Mouse (Mus musculus) thymus, postnatal 36 days (tissue): ENCODE data around the gene Sf1.

Experiments used
- DNase-seq, 2 experiments: peaks; one replicate each; pipeline ENCODE4 v3.0.0; 2022; ENCODE audit warnings: mixed read lengths in 2 of 2

Sf1 gene

DNA sequence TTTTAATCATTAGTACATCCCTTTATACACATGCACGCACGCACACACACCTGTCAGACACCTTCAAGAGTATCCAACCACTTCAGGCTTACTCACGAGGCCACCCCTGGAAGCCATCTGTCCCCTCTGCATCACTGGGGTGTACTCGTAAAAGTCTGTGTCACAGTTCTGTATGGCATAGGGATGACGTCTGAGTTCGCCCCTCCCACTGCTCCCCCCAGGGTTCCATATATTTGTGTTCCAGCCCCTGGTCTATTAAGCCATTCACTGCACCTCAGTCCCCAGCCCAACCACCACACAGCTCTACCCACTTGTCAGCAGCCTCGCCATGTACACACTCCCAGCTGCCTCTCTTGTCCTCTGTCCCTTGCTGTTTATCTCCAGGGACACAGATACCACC lies 58.5 kb downstream of the Sf1 start:
- no peak for DNase-seq

DNA sequence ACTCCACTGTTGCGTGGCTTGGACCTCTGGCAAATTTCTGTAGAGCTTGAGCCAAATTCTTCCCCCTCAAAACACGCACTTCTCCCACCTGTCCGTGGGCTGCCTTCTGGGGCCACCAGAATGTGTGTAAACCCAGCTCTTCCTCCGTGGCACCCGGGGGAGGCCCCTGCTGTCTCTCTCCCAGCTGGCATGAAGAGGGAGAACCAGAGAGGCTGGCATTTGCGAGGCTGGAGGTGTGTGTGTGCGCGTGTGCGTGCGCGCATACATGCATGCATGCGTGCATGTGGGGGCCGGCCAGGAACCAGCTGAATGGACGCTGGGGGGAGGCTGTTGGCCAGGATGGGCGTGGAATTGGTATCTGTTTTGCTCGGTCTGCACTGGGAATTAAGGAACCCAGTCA lies 59.8 kb downstream of the Sf1 start:
- DNase-seq: no peak

DNA sequence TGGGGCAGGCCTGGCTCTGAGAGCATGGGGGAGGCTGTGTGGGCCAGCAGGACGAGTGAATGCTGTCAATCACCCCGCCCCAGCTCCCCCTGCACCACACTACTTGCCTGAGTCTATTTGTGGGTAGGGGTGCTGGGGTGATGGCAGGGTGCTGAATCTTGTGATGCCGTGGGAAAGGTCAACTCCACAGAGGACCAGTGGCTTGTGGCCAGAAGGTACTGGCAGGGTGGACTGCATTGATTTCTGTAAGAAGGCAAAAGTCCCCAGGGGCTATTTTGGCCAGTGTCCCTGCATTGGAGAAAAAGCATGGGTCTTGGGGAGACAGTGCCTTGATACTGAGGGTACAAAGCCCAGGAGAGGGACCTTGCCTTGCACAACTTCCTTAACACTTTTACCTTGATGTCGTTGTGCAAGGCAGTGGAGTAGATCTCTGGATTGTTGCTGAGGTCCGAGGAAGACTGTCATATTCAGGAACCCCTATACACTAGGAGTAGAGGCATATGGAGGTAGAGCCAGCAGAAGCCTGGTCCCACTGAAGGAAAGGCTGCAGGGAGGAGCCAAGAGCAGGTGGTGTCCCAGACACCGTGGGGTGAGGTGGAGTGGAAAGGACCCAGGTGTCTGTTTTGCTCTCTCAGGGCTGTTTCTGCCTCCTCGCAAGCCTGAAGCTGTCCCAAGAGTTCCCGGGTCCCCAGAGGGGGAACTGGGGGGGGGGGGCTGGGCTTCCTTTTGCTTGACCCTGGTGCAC lies 60.8 kb downstream of the Sf1 start:
- DNase-seq: no peak

DNA sequence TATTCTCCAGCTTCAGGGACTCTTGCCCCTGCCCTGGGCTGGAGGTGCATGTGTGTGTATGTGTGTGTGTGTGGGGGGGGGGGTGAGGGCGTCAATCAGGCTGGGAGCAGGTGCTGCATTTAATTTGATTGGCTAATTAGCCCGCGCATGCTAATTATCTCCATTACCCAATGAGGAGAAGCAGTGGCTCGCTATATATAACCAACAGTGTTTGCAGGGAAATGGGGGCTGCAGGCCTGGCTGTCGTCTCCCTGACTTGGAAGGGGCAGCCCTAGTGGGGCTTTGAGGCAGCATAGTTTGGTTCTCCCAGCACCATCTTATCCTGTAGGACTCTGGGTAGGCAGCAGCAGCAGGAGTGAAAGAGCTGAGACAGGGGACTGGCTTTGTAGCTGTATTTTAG lies 62.1 kb downstream of the Sf1 start:
- no peak for DNase-seq

DNA sequence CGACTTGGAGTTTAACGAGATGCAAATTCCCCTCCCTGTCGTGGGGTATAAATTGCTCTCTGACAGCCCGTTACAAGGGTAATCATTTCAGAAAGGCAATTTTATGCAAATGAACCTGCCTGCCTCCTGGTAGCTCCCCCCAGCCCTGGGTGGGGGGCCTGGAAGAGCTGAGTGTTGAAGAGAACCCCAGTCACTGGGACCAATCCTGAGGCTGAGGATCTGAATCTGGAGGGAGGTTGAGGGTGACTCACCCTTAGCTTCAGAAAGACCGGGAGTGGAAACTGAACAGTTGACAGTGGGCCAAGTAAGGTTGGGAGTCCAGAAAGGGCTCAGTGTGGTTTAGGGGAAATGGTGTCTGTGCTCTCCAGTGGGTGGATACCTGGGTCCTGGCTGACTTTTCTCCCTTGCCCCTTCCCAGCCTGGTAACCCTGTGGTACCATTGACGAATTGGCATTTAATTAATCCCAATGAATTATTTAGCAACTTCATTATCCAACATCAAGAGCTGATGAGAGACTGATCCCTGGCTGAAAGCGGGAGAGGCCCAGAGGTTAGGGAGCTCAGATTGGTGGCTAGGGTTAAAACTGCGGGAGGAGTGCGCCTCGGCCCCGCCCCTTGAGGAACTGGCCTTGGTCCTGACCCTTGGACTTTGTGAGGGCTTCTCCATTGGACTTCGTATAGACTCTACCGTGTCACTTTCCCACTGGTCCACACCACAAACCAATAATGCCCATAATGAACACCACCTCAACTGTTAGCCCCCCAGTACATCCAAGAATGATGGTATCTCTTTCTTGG lies 63.4 kb downstream of the Sf1 start:
- no peak for DNase-seq
